Mouse (Mus musculus): Measurements from ENCODE around the gene Pcnx2.

The Pcnx2 gene

GRCm38 (mm10) chr8:125822065-125822464, 76.1 kb downstream of the Pcnx2 start:
- 71% methylated on average over 14 of the region's 14 CpGs for WGBS

GRCm38 (mm10) chr8:125819797-125820196, 78.3 kb downstream of the Pcnx2 start:
- 43% methylated on average over 7 of the region's 7 CpGs for WGBS

GRCm38 (mm10) chr8:125818796-125819195, 79.3 kb downstream of the Pcnx2 start:
- WGBS = 59% methylated on average over 9 of the region's 9 CpGs

DNA sequence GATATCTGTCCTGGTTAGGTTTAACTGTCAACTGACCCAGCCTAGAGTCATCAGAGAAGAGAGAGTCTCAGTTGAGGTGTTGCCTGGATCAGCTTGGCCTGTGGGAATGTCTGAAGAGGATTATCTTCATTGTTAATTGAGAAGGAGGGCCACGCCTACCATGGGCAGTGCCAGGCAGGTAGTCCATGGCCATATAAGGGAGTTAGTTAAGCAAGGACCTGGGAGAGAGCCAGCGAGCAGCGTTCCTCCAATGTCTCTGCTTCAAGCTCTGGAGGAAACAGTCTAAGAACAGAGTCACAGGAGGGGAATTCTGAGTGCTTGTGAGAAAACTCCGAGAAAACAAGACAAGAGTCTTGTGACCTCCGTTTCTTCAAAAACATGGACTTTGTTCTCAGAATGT, 81.4 kb downstream of the Pcnx2 start:
- WGBS = 76% methylated on average over 5 of the region's 5 CpGs

- WGBS = 36% methylated on average over 6 of the region's 6 CpGs
These were observed 89.3 kb downstream of the Pcnx2 start for GRCm38 (mm10) chr8:125808826-125809225.

- WGBS = 86% methylated on average over 12 of the region's 12 CpGs
These were observed 90.2 kb downstream of the Pcnx2 start for GRCm38 (mm10) chr8:125807905-125808310.

GRCm38 (mm10) chr8:125806459-125806858, 91.7 kb downstream of the Pcnx2 start:
- 53% methylated on average over 12 of the region's 12 CpGs for WGBS

DNA sequence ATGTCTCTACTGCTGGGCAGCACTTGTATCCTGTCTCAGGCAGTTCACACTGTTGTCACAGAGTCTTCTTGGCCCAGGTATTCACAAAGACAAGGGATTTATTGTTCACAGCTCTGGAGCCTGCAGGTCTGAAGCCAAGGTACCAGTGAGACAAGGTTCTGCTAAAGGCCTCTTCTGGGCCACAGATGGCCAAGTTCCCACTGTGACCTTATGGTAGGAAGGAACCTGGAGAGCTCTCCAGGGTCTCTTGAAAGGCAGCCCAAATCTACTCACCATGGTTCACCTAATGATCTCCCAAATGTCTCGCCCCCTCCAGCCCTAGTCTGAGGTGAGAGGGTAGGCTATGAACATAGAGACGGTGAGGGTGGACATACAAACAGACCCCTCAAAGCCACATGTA, 101.1 kb downstream of the Pcnx2 start:
- WGBS = 98% methylated on average over 2 of the region's 2 CpGs

DNA sequence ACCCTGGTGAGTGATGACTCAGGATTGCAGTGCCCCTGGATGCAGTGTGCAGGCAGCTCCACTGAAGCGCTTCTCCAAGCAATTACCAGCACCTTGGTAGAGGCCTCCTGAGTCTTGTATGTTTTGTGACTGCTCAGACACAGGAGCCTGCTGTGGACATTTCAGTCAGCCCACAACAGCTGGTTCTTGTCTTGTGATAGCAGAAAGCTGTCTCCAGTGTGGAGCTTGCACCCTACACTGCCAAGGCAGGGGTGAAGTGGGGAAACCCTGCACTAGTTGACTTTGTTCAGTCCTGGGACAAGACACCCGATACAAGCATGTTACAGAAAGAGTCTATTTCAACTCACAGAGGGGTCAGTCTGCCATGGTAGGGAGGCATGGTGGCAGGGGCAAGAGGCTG, 102.8 kb downstream of the Pcnx2 start:
- WGBS = 94% methylated on average over 2 of the region's 2 CpGs

DNA sequence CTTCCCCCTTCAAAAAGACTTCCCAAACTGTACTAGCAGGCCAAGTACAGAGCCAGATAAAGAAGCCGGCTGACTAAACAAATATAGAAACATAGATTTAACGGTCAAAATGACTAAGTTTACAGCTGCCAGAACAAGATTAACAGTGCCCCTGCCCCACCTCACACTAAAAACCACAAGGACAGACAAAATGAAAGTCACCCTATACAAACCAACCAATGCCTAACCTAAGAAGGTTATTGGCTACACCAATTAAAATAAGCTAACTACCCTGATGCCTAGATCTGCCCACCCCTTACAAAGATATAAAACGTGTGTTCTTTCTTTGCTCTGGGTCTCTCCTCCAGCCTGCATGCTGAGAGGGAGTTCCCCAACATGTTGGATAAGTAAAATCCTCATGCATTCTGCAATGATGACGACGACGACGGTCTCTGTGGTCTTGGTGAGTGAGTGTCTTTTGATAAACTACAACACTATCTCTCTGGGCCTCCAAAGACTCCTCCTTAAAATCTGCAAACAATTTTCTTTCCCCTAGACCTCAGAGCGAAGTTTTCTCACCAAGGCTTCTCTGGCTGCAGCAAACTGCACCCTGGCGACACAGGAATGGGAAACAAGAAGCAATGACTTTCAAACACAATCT, 105.2 kb downstream of the Pcnx2 start:
- 61% methylated on average over 9 of the region's 9 CpGs for WGBS

DNA sequence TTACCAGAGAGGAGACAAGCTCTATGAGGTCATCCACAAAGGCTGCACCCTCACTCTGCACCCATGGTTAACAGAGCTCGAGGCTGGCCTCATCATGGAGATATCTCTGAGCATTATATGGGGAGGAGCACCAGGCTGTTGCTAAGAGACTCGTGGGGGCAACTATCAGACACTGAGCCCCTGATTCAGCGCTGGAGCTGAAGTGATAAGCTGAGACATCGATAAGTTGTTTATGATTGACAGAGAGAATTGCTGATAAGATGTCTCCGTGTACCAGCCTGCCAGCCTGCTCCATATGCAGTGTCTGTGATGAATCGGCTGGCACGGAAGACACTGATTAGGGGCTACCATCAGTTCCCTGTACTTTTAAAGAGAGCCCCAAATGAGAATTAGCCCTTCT, 111.2 kb downstream of the Pcnx2 start:
- WGBS = 58% methylated on average over 7 of the region's 7 CpGs

- WGBS = 82% methylated on average over 3 of the region's 3 CpGs
These were observed 116.0 kb downstream of the Pcnx2 start for GRCm38 (mm10) chr8:125782161-125782560.

DNA sequence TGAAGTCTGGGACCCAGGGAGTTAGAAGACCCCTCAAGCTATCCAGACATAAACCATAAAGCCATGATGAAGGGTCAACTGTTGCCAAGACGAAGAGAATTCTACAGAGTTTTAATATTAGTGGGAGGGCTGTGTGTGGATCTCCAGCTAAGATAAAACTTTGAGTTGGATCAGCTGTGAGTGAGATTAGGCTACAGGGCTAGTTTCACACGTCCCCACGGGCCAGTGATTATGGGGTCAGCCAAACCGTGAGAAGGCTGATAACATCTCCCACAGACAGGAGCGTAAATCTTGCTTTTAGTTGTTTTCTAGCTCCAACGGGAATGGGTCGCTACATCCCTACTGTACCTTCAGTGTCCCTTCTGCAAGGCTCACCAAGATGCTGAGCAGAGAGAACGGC, 118.5 kb downstream of the Pcnx2 start:
- 89% methylated on average over 8 of the region's 8 CpGs for WGBS

DNA sequence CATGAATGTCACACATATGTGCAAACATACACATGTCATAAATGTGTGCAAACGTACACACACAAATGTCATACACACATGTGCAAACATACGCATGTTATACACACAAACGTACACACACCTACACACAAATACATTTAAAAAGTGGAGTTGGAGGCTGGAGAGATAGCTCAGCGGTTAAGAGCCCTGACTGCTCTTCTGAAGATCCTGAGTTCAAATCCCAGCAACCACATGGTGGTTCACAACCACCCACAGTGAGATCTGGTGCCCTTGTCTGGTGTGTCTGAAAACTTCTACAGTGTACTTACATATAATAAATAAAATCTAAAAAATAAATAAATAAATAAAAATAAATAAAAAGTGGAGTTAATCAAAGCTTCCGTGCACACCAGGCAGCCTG, 119.2 kb downstream of the Pcnx2 start:
- 93% methylated on average over 5 of the region's 5 CpGs for WGBS

DNA sequence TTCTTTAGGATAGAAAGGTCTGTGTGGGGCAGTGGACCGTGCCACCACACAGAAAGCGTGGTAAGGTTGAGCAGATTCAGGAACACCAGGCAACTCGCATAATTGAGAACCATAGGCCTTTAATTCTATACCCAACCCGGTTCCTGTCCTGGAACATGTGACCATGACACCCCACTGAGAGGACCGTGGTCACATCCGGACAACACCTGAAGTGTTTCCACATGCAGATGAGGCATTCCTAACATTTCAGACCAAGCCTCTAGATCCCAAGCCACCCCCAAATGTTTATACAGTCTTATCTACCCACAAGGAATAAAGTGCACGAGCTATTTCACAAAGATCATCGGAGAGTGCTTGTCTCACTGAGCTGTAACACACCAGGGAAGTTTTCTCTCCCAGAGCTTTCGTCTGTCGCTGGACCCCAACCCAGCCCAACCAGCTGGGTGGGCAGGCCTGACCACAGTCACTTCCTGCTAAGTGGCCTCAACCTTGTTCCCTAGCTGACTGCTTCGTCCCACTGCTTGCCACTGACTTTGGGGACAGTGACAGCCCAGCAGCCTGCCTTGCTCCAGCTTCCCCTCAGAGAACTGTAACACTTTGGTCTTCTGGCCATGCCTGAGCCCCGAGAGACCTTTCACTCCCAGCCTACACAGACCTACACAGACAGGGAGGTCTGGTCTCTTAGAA, 120.5 kb downstream of the Pcnx2 start:
- WGBS = 79% methylated on average over 12 of the region's 12 CpGs

DNA sequence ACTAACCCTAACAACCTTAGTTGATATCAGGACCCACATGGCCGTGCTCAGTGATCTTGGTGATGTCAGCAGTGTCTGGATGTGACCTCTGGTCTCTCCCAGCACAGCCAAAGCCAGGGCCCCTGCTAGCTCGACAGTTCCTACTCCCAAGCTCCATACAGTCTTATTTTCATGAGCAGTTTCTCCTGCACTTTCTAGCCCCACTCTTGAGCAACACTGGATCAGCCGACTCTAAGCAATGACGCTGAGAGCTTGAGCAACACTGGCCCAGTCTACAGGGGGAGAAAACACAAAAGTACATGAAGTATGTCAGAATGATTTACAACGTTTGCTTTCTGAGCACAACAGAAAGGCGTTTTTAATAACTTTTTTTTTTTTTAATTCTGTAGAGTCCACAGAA, 121.3 kb downstream of the Pcnx2 start:
- WGBS = 82% methylated on average over 6 of the region's 6 CpGs

- WGBS = 91% methylated on average over 3 of the region's 3 CpGs
These were observed 121.8 kb downstream of the Pcnx2 start for GRCm38 (mm10) chr8:125776314-125776713.

DNA sequence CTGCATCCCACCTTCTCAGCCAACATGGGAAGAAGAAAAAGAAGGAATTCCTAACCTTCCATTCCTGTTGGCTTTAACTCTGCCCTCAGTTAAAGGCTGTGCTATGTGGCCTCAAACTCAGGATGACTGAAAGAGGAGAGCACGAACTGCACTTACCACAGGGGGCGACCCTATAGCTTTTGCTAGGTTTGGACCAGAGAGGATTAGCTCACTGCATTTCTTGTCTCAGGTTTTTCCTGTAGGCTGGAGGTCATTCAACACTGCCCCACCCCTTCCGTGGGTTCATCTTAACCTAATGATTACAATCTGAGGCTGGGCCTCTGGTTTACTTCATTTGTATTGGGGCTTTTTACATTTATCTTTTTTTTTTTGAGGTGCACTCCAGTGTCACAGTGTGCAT, 123.1 kb downstream of the Pcnx2 start:
- 81% methylated on average over 3 of the region's 3 CpGs for WGBS

DNA sequence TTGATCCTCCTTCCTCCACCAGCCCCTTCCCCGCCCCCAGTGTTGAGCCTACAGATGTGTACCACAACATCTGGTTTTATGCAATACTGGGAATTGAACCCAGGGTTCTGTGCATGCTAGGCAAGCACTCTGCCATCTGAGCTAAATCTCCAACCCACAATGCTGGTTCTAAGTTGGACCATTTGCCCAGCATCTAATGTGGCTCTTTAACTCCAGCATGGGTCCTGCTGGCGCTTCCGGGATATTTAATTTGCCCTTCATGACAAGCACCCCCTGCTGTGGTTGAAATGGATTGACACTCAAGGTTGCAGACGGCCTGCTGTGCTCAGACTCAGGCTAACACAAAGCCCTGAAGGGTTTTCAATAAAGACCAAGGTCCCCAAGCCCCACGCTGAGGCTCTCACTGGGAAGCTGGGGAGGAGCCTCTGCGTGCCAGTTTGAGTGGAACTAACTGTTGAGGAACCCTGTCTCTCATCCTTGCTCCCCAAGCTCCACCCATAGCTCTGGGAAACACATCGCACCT, 124.8 kb downstream of the Pcnx2 start:
- 70% methylated on average over 7 of the region's 7 CpGs for WGBS

DNA sequence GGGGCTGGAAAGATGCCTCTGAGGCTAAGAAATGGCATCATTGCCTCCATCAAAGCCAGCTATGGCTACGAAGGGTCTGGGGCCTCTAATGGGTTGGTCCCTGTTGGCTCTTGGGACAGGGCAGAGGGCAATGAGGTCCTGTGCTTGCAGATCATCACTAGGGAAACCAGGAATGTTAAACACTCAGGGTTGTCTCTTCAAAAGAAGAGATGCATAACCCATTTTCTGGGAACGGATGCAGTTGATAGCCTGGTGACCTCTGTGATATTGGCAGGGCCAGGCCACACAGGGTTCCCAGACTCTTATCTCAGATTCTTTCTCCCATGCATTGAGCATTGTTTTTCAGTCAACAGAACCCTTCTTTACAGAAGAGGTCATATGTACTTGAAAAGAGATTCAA, 125.8 kb downstream of the Pcnx2 start:
- WGBS = 91% methylated on average over 2 of the region's 2 CpGs

GRCm38 (mm10) chr8:125768079-125768478, 130.0 kb downstream of the Pcnx2 start:
- 87% methylated on average over 10 of the region's 10 CpGs for WGBS

DNA sequence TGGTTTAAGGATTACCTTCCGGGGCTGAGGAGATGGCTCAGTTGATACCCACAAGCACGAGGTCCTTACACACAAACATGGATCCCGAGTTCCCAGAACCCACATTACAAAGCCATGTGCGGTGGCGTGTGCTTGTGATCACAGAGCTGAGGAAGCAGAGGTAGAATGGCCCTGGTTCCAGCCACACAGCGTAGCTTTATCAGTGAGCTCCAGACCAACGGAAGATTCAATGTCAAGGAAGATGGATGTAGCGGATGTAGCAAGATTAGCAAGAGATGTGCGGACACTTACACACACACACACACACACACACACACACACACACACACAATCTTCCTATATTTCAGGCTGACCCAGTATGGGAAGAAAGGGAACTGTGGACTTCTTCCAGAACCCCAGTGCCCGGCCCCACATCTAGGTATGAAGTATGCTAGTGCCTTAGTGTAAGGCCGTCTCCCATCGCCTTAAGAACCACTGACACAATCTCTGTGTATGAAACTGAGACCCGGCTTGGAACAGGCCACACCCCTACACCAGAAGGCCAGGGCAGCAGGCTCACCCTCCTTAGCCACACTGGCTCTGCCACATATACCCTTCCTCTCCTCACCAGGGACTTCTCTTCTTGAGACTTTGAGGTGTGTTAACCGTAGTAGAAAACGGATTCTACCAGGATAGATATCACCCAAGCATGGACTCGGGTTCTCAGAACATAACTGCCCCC, 134.9 kb downstream of the Pcnx2 start:
- WGBS = 94% methylated on average over 16 of the region's 16 CpGs

DNA sequence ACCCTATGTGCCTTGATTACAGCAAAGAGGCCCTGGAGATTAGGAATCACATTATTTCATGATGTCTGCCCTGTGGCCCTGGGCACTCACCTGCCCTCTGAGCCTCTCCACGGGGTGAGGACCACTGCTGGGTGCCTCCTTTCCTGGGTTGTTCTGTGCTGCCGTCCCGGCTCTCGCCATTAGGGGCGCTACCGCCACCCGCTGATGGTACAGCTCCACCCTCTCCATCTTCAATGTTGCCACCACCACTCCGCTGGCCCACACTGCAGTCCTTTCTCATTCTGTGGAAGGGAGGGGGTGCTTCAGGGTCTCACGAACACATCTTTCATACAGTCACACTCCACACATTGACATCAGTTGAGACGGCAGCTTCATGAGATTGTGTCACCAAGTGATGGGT, 139.1 kb downstream of the Pcnx2 start:
- 58% methylated on average over 10 of the region's 10 CpGs for WGBS
